Mouse (Mus musculus) midbrain, embryonic 11.5 days (tissue): ENCODE data around the gene Nos3. TPM values are rescaled to one million over a fixed set of nuclear protein-coding genes. Genes with fewer than 3 reads are reported as not detected.

ENCODE experiments used
- ATAC-seq: fragments of 200-750 bp; cut with Nextera tagmentation; 2 replicates; pipeline ENCODE4 v1.8.0; 2017; ENCODE audit warnings: moderate TSS enrichment, moderate library complexity; ENCODE audit not compliant: low FRiP score
- DNase-seq: peaks from one replicate; pipeline ENCODE4 v3.0.0; 2015; ENCODE audit warnings: low spot score; ENCODE audit errors: missing footprints
- H3K27ac ChIP-seq: fragments of 300-500 bp; sonication (generic); 2 replicates; pipeline ENCODE4 v1.5.1; 2014; ENCODE audit warnings: low read depth, low read length
- H3K27me3 ChIP-seq: fragments of 300-500 bp; sonication (generic); 2 replicates; pipeline ENCODE4 v1.6.1; 2014; ENCODE audit warnings: mild to moderate bottlenecking, low read length, moderate library complexity, mixed read lengths; ENCODE audit not compliant: control insufficient read depth, insufficient read depth
- H3K36me3 ChIP-seq: fragments of 300-500 bp; sonication (generic); 2 replicates; pipeline ENCODE4 v1.6.1; 2014; ENCODE audit warnings: mild to moderate bottlenecking, low read length, moderate library complexity, mixed read lengths; ENCODE audit not compliant: control insufficient read depth, insufficient read depth
- H3K4me1 ChIP-seq: fragments of 300-500 bp; sonication (generic); 2 replicates; pipeline ENCODE4 v1.6.1; 2014; ENCODE audit warnings: low read length; ENCODE audit not compliant: control insufficient read depth, insufficient read depth
- H3K4me2 ChIP-seq: fragments of 300-500 bp; sonication (generic); 2 replicates; pipeline ENCODE4 v1.6.1; 2014; ENCODE audit warnings: mild to moderate bottlenecking, moderate library complexity
- H3K4me3 ChIP-seq: fragments of 300-500 bp; sonication (generic); 2 replicates; pipeline ENCODE4 v1.5.1; 2014; ENCODE audit warnings: low read depth, low read length
- H3K9ac ChIP-seq: fragments of 300-500 bp; sonication (generic); 2 replicates; pipeline ENCODE4 v1.6.1; 2014; ENCODE audit warnings: low read length
- H3K9me3 ChIP-seq: fragments of 300-500 bp; sonication (generic); 2 replicates; pipeline ENCODE4 v1.6.1; 2016; ENCODE audit warnings: low read length; ENCODE audit not compliant: control insufficient read depth
- WGBS: fragments of 180-500 bp; shearing (Covaris S2); extraction: QIAGEN DNeasy Blood & Tissue Kit; methylation state at CpG from one replicate; pipeline ENCODE4 v1.1.7; 2014; 5-methylcytosine and 5-hydroxymethylcytosine counted together
- polyA plus RNA-seq: library from polyadenylated mRNA; unstranded; fragments of >200 nt; fragmentation: Nextera tagmentation; extraction: Ambion mirVana; gene quantifications from 2 replicates; pipeline ENCODE4 v1.2.1, GENCODE M21; 2014

Gene Nos3
- polyA plus RNA-seq, 1 experiment from 2014 or later, result 5.5 TPM

DNA sequence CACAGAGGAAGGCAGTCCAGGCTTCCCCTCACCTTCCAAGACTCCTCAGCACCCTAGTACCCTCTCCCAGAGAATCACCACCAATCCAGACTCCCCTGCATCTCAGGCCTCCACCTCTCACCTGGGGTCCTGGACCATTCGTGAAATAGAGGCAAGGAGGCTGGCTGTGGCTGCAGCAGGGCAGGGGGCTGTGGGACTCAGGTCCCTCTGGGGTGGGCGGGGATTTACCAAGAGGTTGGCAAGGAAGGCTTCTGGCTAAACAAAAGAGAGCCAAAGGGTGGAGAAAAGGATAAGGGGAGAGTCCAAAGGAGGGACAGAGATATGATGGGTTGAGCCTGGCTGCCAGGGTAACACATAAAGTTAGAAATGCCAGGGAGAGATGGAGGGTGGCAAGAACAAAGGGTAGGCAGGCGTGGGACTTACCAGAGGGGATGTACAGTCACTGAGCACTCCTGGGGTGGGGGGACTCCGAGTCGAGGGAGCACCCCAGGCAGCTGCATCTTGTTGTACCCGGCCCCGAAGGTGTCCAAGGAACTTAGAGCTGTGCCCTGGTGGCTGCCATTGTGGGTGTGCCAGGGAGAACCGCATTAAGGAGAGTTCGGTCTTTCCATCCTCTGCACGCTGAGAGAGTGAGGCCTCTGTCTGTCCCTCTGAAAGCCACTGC lies 21.4 kb downstream of the Nos3 start:
- peaks cover 30% of the 10 kb centered on the region for H3K4me1 ChIP-seq
- no peak overlapping the region for H3K4me2 ChIP-seq
- H3K27ac ChIP-seq, result no peak overlapping the region
- WGBS, result 79% methylated on average over 10 of the region's 10 CpGs
- no peaks in the 10 kb centered on the region for H3K36me3 ChIP-seq
- no peak overlapping the region for H3K9ac ChIP-seq
- H3K9me3 ChIP-seq, result no peaks in the 10 kb centered on the region
- DNase-seq (no peak), ATAC-seq (no peak)
- H3K27me3 ChIP-seq, result peaks cover 31% of the 10 kb centered on the region
- H3K4me3 ChIP-seq, result no peak overlapping the region

DNA sequence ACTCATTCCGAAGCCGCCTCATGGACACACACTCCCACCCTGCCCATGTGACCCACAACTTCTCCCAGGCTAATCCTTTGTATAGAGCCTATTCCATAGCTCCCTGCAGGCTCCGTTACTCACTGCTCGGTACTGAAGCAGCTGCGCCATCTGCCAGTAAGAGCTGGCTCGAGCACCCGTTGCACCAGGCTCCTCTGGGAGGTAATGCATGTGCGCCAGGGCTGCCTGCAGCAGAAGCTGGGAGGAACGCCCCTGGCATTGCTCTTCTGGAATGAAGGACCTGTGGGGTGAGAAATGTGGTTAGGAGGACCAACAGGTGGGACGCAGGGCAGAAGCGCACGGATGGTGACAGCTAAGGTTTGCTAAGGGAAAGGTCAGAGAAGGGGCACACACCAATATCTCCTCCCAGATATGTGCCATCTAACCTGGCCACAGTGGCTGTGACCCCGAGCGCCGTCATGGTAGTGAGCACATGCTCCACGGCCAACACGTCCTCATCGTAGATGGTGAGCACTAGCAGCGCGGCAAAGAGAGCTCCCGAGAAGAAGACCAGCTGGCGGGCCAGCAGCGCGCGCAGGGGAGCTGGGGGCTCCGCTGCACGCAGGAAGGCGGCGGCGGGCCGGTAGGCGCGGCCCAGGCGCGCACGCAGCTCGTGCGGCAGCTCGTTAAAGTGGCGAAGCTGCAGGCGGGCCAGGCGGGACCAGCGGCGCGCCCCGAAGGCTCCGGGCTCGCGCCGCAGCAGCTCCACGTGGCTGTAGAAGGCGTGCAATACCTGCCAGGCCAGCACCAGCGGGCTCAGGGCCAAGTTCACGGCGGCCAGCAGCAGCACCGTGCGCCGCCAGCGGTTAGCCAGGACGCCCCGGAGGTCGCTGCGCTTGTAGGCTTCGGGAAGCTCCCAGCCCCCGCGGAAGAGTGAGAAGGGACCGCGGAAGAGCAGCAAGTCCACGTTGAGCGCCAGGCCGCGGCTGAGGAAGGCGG lies 22.9 kb downstream of the Nos3 start:
- Histone ChIP-seq H3K27me3 (peaks cover 31% of the 10 kb centered on the region), H3K36me3 (no peaks in the 10 kb centered on the region), H3K27ac (no peak overlapping the region), H3K4me2 (peak overlapping the region; percentile 88), H3K9me3 (no peaks in the 10 kb centered on the region), H3K4me1 (peaks cover 30% of the 10 kb centered on the region), H3K4me3 (peak overlapping the region; percentile 40), H3K9ac (peak overlapping the region; percentile 61)
- WGBS, result under 1% methylated on average over 73 of the region's 73 CpGs
- ATAC-seq, result peak; percentile 58
- DNase-seq, result peak; percentile 94

DNA sequence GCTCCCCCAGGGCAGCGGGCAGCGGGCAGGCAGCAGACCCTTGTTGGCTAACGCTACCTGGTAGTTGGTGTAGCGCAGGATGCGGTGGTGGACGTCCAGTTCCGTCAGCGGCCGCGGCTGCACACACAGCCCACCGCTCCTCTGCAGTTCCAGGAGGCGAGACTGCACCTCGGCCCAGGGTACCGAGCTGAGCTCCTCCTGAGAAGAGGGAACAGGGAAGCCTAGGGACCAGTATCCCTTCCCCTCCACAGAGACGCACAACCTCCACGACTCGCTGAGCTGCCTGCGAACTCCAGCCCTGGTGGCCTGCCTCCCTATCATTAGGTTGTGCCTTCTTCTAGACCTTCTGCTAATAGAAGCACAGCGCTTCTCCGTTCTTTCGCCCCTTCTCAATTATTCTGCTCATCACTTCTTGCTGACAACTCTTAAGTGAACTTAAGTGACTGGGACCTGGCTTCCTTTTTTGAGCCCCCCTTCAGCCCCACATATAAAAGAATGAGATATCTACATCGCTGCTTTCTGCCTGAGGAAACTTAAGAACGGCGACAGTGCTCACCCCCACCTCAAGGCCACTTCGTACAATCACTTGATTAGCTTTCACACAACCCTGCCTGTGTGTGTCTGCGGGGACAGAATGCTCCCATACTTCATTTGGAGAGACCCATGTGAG lies 23.8 kb downstream of the Nos3 start:
- no peak for ATAC-seq
- Histone ChIP-seq H3K27ac (no peak overlapping the region), H3K4me2 (peak overlapping the region; percentile 88), H3K9ac (peak overlapping the region; percentile 61), H3K9me3 (no peaks in the 10 kb centered on the region), H3K4me3 (peak overlapping the region; percentile 40), H3K27me3 (peaks cover 31% of the 10 kb centered on the region), H3K36me3 (no peaks in the 10 kb centered on the region), H3K4me1 (peaks cover 23% of the 10 kb centered on the region)
- DNase-seq, result peak; percentile 92
- WGBS, result 24% methylated on average over 26 of the region's 26 CpGs

DNA sequence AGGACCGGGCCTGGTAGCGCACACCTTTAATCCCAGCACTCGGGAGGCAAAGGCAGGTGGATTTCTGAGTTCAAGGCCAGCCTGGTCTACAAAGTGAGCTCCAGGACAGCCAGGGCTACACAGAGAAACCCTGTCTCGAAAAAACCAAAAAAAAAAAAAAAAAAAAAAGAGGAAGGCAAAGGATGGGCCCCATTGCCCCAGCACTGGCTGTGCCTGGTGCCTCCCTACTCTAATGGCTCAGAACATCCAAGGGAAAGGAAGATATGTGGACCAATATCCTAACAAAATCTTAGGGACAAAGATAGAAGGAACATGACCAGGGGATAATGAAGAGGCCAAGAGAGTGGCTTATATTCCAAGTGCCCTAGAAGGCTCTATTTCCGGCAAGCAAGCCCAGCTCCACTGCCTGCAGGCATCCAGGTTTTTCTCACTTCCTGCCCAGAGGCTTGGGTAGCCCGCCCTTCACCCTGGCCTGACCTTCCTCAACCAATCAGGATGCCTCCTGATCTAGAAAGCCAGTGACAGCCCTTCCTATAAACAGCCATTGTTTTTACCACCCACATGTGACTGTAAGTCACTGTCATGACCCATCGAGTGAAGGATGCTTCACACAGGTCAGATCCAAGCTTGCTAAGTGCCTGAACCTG lies 24.5 kb downstream of the Nos3 start:
- no peak overlapping the region for H3K4me3 ChIP-seq

DNA sequence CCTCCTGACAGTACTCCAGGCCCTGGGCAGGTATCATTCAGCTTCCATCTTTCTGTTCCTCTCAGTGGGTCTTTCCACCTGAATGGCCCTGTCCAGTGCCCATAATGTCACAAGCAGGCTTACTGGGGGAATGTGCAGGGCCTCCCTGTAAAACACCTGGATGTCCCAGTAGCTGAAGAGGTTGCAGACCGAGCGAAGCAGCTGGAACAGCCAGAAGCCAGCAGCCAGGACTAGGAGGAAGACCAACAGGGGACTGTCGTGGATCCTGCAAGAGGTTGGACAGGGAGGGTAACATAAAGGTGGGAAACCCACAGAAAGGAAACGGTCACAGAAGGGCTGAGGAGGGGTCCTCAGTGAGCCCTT lies 25.0 kb downstream of the Nos3 start:
- Histone ChIP-seq H3K27ac (no peak overlapping the region), H3K4me1 (peaks cover 18% of the 10 kb centered on the region), H3K36me3 (no peaks in the 10 kb centered on the region), H3K4me3 (no peak overlapping the region), H3K27me3 (peaks cover 31% of the 10 kb centered on the region), H3K9ac (no peak overlapping the region), H3K9me3 (no peaks in the 10 kb centered on the region), H3K4me2 (no peak overlapping the region)
- 74% methylated on average over 4 of the region's 4 CpGs for WGBS
- no peak for ATAC-seq
- no peak for DNase-seq

More for the DNA sequence above, 24.5 kb downstream of the Nos3 start:
- Histone ChIP-seq H3K4me2 (no peak overlapping the region), H3K27ac (no peak overlapping the region), H3K9me3 (no peaks in the 10 kb centered on the region), H3K27me3 (peaks cover 31% of the 10 kb centered on the region), H3K4me1 (peaks cover 18% of the 10 kb centered on the region), H3K9ac (no peak overlapping the region), H3K36me3 (no peaks in the 10 kb centered on the region)
- ATAC-seq, result no peak
- WGBS, result 62% methylated on average over 6 of the region's 7 CpGs
- no peak for DNase-seq

DNA sequence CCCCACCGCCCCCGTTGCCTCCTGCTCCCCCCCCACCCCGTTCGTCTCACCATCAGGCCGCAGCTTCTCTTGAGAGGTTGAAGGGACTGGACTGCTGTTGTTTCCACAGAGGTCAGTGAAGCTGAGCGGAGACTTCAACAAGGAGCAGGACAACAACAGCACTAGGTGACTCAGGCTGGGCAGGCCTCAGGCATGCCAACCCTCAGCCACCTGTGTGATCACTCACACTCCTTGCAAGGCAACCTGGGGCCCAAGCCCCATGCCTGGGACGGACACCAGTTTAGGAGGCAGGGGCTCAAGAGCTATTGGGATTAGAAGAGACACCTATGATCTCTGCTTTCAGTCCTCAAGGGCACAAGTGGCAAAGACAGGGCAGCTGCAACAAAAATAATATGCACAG lies 27.3 kb downstream of the Nos3 start, which contains the start of gene Atg9b:
Gene Atg9b, minus strand, starts transcription at position 280 of the 400 bp plus-strand sequence.
- H3K36me3 ChIP-seq, result no peaks in the 10 kb centered on the region
- no peaks in the 10 kb centered on the region for H3K9me3 ChIP-seq
- peaks cover 19% of the 10 kb centered on the region for H3K4me1 ChIP-seq
- no peak within 1 kb of the TSS for H3K4me3 ChIP-seq
- DNase-seq, result no peak
- no peak within 1 kb of the TSS for H3K9ac ChIP-seq
- H3K4me2 ChIP-seq, result no peak within 1 kb of the TSS
- H3K27me3 ChIP-seq, result peaks cover 23% of the 10 kb centered on the region
- H3K27ac ChIP-seq, result no peak within 1 kb of the TSS
- 84% methylated on average over 7 of the region's 7 CpGs for WGBS
- ATAC-seq, result no peak

DNA sequence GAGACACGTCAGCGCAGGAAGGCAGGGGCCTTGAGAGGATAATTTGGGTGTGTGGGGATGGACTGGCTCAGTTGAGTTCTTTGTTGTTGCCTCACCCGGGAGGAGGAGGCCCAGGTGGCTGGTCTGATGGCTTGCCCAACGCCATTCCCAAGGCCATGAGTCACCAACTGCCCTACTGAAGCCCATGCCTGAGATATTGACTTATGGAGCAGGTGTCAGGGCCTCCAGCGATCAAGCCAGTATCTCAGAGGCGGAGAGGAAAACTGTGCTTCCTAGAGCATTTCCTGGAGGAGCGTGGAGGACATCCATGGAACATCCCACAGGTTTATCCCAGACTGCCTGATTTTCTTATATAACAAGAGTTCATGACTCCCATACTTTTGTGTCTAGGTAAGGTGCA lies 28.1 kb downstream of the Nos3 start:
- WGBS, result 85% methylated on average over 7 of the region's 7 CpGs
- H3K9me3 ChIP-seq, result no peaks in the 10 kb centered on the region
- DNase-seq (no peak), ATAC-seq (no peak)
- H3K36me3 ChIP-seq, result no peaks in the 10 kb centered on the region
- H3K4me2 ChIP-seq, result no peak overlapping the region
- no peak overlapping the region for H3K27ac ChIP-seq
- H3K9ac ChIP-seq, result no peak overlapping the region
- peaks cover 11% of the 10 kb centered on the region; the same call in 1 of the 2 replicates for H3K4me1 ChIP-seq
- H3K4me3 ChIP-seq, result no peak overlapping the region
- peaks cover 15% of the 10 kb centered on the region for H3K27me3 ChIP-seq

DNA sequence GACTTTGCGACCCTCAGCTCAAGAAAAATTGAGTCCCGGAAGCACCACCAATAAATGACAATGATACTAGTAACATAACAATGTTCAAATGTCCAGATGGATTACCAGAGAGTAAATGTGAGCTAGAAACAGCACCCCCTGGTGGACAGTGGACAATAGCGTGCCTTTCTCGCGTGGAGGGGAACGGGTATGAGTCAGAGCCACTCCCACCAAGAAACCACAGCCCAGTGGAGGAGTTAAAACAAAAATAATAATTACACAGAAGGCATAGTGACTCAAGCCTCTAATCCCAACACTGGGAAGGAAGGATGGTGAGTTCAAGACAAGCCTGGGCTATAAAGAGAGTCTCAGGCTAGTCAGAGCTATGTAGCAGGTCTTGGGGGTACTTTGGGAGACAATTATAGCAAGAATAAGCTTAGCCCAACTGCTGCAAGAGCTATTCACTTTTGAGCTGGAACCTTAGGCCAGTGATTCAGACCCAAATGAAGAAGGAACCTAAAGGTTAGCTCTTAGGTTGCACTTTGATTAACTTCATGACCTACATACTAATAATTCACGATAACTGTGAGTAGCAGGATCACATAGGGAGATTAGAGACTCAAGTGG lies 28.9 kb downstream of the Nos3 start, which contains the start of gene Abcb8:
Gene Abcb8, plus strand, starts transcription at position 272 of the 606 bp plus-strand sequence.
- 20% methylated on average over 7 of the region's 7 CpGs for WGBS
- H3K4me2 ChIP-seq, result peak within 1 kb of the TSS; percentile 45
- H3K36me3 ChIP-seq, result no peaks in the 10 kb centered on the region
- peak within 1 kb of the TSS; percentile 66 for H3K9ac ChIP-seq
- peak within 1 kb of the TSS; percentile 55 for H3K4me3 ChIP-seq
- H3K4me1 ChIP-seq, result peaks cover 8% of the 10 kb centered on the region; the same call in 1 of the 2 replicates
- DNase-seq, result peak; percentile 95
- H3K9me3 ChIP-seq, result no peaks in the 10 kb centered on the region
- no peak for ATAC-seq
- peaks cover 7% of the 10 kb centered on the region; the same call in 1 of the 2 replicates for H3K27me3 ChIP-seq
- H3K27ac ChIP-seq, result peak within 1 kb of the TSS; percentile 22; the same call in 1 of the 2 replicates
